Mouse (Mus musculus): ENCODE measurements at regions not wholly inside any gene's neighbourhood (a gene's known extent, or its start where the extent isn't known, plus 50 kb on each side); places are given as distances from the start of the nearest gene placed in this dataset.

GRCm38 (mm10) chr14:16962216-16962826 lies 143.4 kb upstream of the Rarb start:
- H3K9me3 ChIP-seq, result no peaks in the 10 kb centered on the region
- H3K9ac ChIP-seq (replicated peaks), result no peak overlapping the region
- no peaks in the 10 kb centered on the region for H3K36me3 ChIP-seq
- no peaks in the 10 kb centered on the region for H3K4me1 ChIP-seq
- 78% methylated on average over 3 of the region's 3 CpGs for WGBS
- ATAC-seq (ENCODE audit: low FRiP score, low read depth), result no peak
- H3K27me3 ChIP-seq, result no peaks in the 10 kb centered on the region
- no peak overlapping the region for H3K4me3 ChIP-seq
- H3K27ac ChIP-seq (replicated peaks), result no peak overlapping the region
- H3K4me2 ChIP-seq (replicated peaks), result no peak overlapping the region

- Histone ChIP-seq H3K4me2 (replicated peaks) (no peak overlapping the region), H3K36me3 (no peaks in the 10 kb centered on the region), H3K4me3 (no peak overlapping the region), H3K9ac (replicated peaks) (no peak overlapping the region), H3K4me1 (peaks cover 8% of the 10 kb centered on the region; the same call in 1 of the 2 replicates), H3K9me3 (no peaks in the 10 kb centered on the region), H3K27me3 (no peaks in the 10 kb centered on the region), H3K27ac (replicated peaks) (no peak overlapping the region)
- WGBS, result 74% methylated on average over 3 of the region's 3 CpGs
- no peak for ATAC-seq (ENCODE audit: low FRiP score, low read depth)
Observed at GRCm38 (mm10) chr14:16957802-16958201, 138.8 kb upstream of the Rarb start.

- H3K36me3 ChIP-seq, result no peaks in the 10 kb centered on the region
- no peak overlapping the region for H3K27ac ChIP-seq (replicated peaks)
- 84% methylated on average over 6 of the region's 6 CpGs for WGBS
- H3K4me3 ChIP-seq, result no peak overlapping the region
- H3K9me3 ChIP-seq, result no peaks in the 10 kb centered on the region
- no peak for ATAC-seq (ENCODE audit: low FRiP score, low read depth)
- peaks cover 8% of the 10 kb centered on the region; the same call in 1 of the 2 replicates for H3K4me1 ChIP-seq
- H3K9ac ChIP-seq (replicated peaks), result no peak overlapping the region
- no peaks in the 10 kb centered on the region for H3K27me3 ChIP-seq
- no peak overlapping the region for H3K4me2 ChIP-seq (replicated peaks)
Observed at GRCm38 (mm10) chr14:16954511-16955443, 135.8 kb upstream of the Rarb start.

- H3K36me3 ChIP-seq, result no peaks in the 10 kb centered on the region
- no peak overlapping the region for H3K4me3 ChIP-seq
- no peaks in the 10 kb centered on the region for H3K4me1 ChIP-seq
- H3K9me3 ChIP-seq, result no peaks in the 10 kb centered on the region
- no peak overlapping the region for H3K9ac ChIP-seq (replicated peaks)
- ATAC-seq (ENCODE audit: low FRiP score, low read depth), result no peak
- H3K4me2 ChIP-seq (replicated peaks), result no peak overlapping the region
- no peak overlapping the region for H3K27ac ChIP-seq (replicated peaks)
- WGBS, result 85% methylated on average over 1 of the region's 1 CpGs
- no peaks in the 10 kb centered on the region for H3K27me3 ChIP-seq
Observed at GRCm38 (mm10) chr14:16948736-16949135, 129.8 kb upstream of the Rarb start.

GRCm38 (mm10) chr14:16944441-16944840 lies 125.5 kb upstream of the Rarb start:
- 88% methylated on average over 1 of the region's 1 CpGs for WGBS
- ATAC-seq (ENCODE audit: low FRiP score, low read depth), result no peak
- no peaks in the 10 kb centered on the region for H3K4me1 ChIP-seq
- H3K36me3 ChIP-seq, result no peaks in the 10 kb centered on the region
- no peaks in the 10 kb centered on the region for H3K27me3 ChIP-seq
- no peak overlapping the region for H3K9ac ChIP-seq (replicated peaks)
- H3K4me3 ChIP-seq, result no peak overlapping the region
- H3K4me2 ChIP-seq (replicated peaks), result no peak overlapping the region
- no peak overlapping the region for H3K27ac ChIP-seq (replicated peaks)
- no peaks in the 10 kb centered on the region for H3K9me3 ChIP-seq

GRCm38 (mm10) chr14:16943531-16943930 lies 124.6 kb upstream of the Rarb start:
- H3K4me3 ChIP-seq, result no peak overlapping the region
- no peaks in the 10 kb centered on the region for H3K9me3 ChIP-seq
- H3K4me2 ChIP-seq (replicated peaks), result no peak overlapping the region
- H3K9ac ChIP-seq (replicated peaks), result no peak overlapping the region
- no peak for ATAC-seq (ENCODE audit: low FRiP score, low read depth)
- no peaks in the 10 kb centered on the region for H3K27me3 ChIP-seq
- no peaks in the 10 kb centered on the region for H3K4me1 ChIP-seq
- WGBS, result 83% methylated on average over 5 of the region's 5 CpGs
- H3K27ac ChIP-seq (replicated peaks), result no peak overlapping the region
- H3K36me3 ChIP-seq, result no peaks in the 10 kb centered on the region

- Histone ChIP-seq H3K36me3 (no peaks in the 10 kb centered on the region), H3K9ac (replicated peaks) (no peak overlapping the region), H3K4me1 (no peaks in the 10 kb centered on the region), H3K9me3 (no peaks in the 10 kb centered on the region), H3K4me2 (replicated peaks) (no peak overlapping the region), H3K27ac (replicated peaks) (no peak overlapping the region), H3K4me3 (no peak overlapping the region), H3K27me3 (no peaks in the 10 kb centered on the region)
- ATAC-seq (ENCODE audit: low FRiP score, low read depth), result no peak
- 96% methylated on average over 2 of the region's 2 CpGs for WGBS
Observed at GRCm38 (mm10) chr14:16927136-16927535, 108.2 kb upstream of the Rarb start.

GRCm38 (mm10) chr14:16901534-16902147 lies 82.7 kb upstream of the Rarb start:
- H3K4me1 ChIP-seq, result no peaks in the 10 kb centered on the region
- no peak overlapping the region for H3K4me2 ChIP-seq (replicated peaks)
- no peak overlapping the region for H3K27ac ChIP-seq (replicated peaks)
- ATAC-seq (ENCODE audit: low FRiP score, low read depth), result no peak
- 75% methylated on average over 9 of the region's 9 CpGs for WGBS
- H3K27me3 ChIP-seq, result no peaks in the 10 kb centered on the region
- H3K9ac ChIP-seq (replicated peaks), result no peak overlapping the region
- no peaks in the 10 kb centered on the region for H3K9me3 ChIP-seq
- H3K4me3 ChIP-seq, result no peak overlapping the region
- no peaks in the 10 kb centered on the region for H3K36me3 ChIP-seq

GRCm38 (mm10) chr14:16897747-16898544 lies 79.0 kb upstream of the Rarb start:
- no peak overlapping the region for H3K9ac ChIP-seq (replicated peaks)
- H3K4me1 ChIP-seq, result no peaks in the 10 kb centered on the region
- H3K9me3 ChIP-seq, result no peaks in the 10 kb centered on the region
- H3K27ac ChIP-seq (replicated peaks), result no peak overlapping the region
- H3K4me3 ChIP-seq, result no peak overlapping the region
- ATAC-seq (ENCODE audit: low FRiP score, low read depth), result no peak
- H3K4me2 ChIP-seq (replicated peaks), result no peak overlapping the region
- no peaks in the 10 kb centered on the region for H3K36me3 ChIP-seq
- H3K27me3 ChIP-seq, result no peaks in the 10 kb centered on the region
- 51% methylated on average over 3 of the region's 3 CpGs for WGBS

- Histone ChIP-seq H3K4me2 (replicated peaks) (no peak overlapping the region), H3K9me3 (no peaks in the 10 kb centered on the region), H3K9ac (replicated peaks) (no peak overlapping the region), H3K27me3 (no peaks in the 10 kb centered on the region), H3K36me3 (no peaks in the 10 kb centered on the region), H3K27ac (replicated peaks) (no peak overlapping the region), H3K4me1 (no peaks in the 10 kb centered on the region), H3K4me3 (no peak overlapping the region)
- WGBS, result 84% methylated on average over 3 of the region's 3 CpGs
- no peak for ATAC-seq (ENCODE audit: low FRiP score, low read depth)
Observed at GRCm38 (mm10) chr14:16896974-16897373, 78.0 kb upstream of the Rarb start.

GRCm38 (mm10) chr14:16881249-16881648 lies 62.3 kb upstream of the Rarb start:
- no peak overlapping the region for H3K4me2 ChIP-seq (replicated peaks)
- WGBS, result 43% methylated on average over 3 of the region's 3 CpGs
- no peaks in the 10 kb centered on the region for H3K4me1 ChIP-seq
- H3K9ac ChIP-seq (replicated peaks), result no peak overlapping the region
- ATAC-seq (ENCODE audit: low FRiP score, low read depth), result no peak
- no peaks in the 10 kb centered on the region for H3K9me3 ChIP-seq
- no peak overlapping the region for H3K4me3 ChIP-seq
- no peaks in the 10 kb centered on the region for H3K27me3 ChIP-seq
- H3K36me3 ChIP-seq, result no peaks in the 10 kb centered on the region
- H3K27ac ChIP-seq (replicated peaks), result no peak overlapping the region
